Mouse (Mus musculus) adipocyte (in vitro differentiated cells): Measurements from ENCODE around the gene Unc13c.
A peak's percentile ranks its signal among the peaks of the same experiment; 100 is the strongest.

ENCODE experiments used
- DNase-seq: peaks from one replicate; pipeline ENCODE4 v3.0.0-alpha.2; 2016; ENCODE audit warnings: low spot score

The Unc13c gene

GRCm38 (mm10) chr9:73882393-73882919 is 86.3 kb downstream of the Unc13c start:
- DNase-seq: no peak

GRCm38 (mm10) chr9:73867410-73868067 is 101.2 kb downstream of the Unc13c start:
- DNase-seq: no peak

GRCm38 (mm10) chr9:73866666-73867065 is 102.1 kb downstream of the Unc13c start:
- no peak for DNase-seq

- DNase-seq: no peak
Measured at GRCm38 (mm10) chr9:73859469-73859868, 109.3 kb downstream of the Unc13c start.

- no peak for DNase-seq
Measured at GRCm38 (mm10) chr9:73854281-73854680, 114.5 kb downstream of the Unc13c start.

GRCm38 (mm10) chr9:73806681-73807080 is 162.1 kb downstream of the Unc13c start:
- peak; percentile 6 for DNase-seq

- no peak for DNase-seq
Measured at GRCm38 (mm10) chr9:73774616-73775015, 194.2 kb downstream of the Unc13c start.

GRCm38 (mm10) chr9:73755185-73755584 is 213.6 kb downstream of the Unc13c start:
- no peak for DNase-seq

GRCm38 (mm10) chr9:73753480-73753879 is 215.3 kb downstream of the Unc13c start:
- DNase-seq: no peak

GRCm38 (mm10) chr9:73751344-73751743 is 217.4 kb downstream of the Unc13c start:
- no peak for DNase-seq

- no peak for DNase-seq
Measured at GRCm38 (mm10) chr9:73734446-73734845, 234.3 kb downstream of the Unc13c start.

- DNase-seq: no peak
Measured at GRCm38 (mm10) chr9:73725717-73726662, 242.8 kb downstream of the Unc13c start.

GRCm38 (mm10) chr9:73724776-73725175 is 244.0 kb downstream of the Unc13c start:
- no peak for DNase-seq

- DNase-seq: no peak
Measured at GRCm38 (mm10) chr9:73713508-73713907, 255.3 kb downstream of the Unc13c start.

- no peak for DNase-seq
Measured at GRCm38 (mm10) chr9:73697103-73697502, 271.7 kb downstream of the Unc13c start.

- DNase-seq: no peak
Measured at GRCm38 (mm10) chr9:73681580-73681979, 287.2 kb downstream of the Unc13c start.

GRCm38 (mm10) chr9:73680545-73681495 is 287.9 kb downstream of the Unc13c start:
- DNase-seq: no peak

GRCm38 (mm10) chr9:73671656-73672212 is 297.0 kb downstream of the Unc13c start:
- DNase-seq: no peak

GRCm38 (mm10) chr9:73670040-73670439 is 298.7 kb downstream of the Unc13c start:
- no peak for DNase-seq

- DNase-seq: no peak
Measured at GRCm38 (mm10) chr9:73662839-73663238, 305.9 kb downstream of the Unc13c start.

GRCm38 (mm10) chr9:73649088-73649487 is 319.7 kb downstream of the Unc13c start:
- no peak for DNase-seq
